Mouse (Mus musculus) cerebellum, adult 2 months (tissue): ENCODE measurements around the gene Eya3. TPM values are rescaled to one million over a fixed set of nuclear protein-coding genes. Genes with fewer than 3 reads are reported as not detected.

ENCODE experiments used
- DNase-seq, 2 experiments: peaks; one replicate each; pipeline ENCODE4 v3.0.0; 2021
- H3K27ac ChIP-seq: fragments of 200-500 bp; 2 replicates; pipeline ENCODE4 v1.5.1; 2012; ENCODE audit warnings: low read length, control low read depth, inconsistent platforms; ENCODE audit not compliant: insufficient read depth
- H3K27me3 ChIP-seq: fragments of 200-500 bp; 2 replicates; pipeline ENCODE4 v1.6.1; 2012; ENCODE audit warnings: inconsistent platforms, mild to moderate bottlenecking, low read length, moderate library complexity; ENCODE audit not compliant: control insufficient read depth, insufficient read depth
- H3K4me1 ChIP-seq: fragments of 200-500 bp; 2 replicates; pipeline ENCODE4 v1.6.1; 2011; ENCODE audit warnings: low read length; ENCODE audit not compliant: control insufficient read depth, insufficient read depth
- H3K4me3 ChIP-seq: fragments of 200-500 bp; replicated peaks from 2 replicates; pipeline ENCODE3; 2011; ENCODE audit warnings: mild to moderate bottlenecking, low read depth, low read length, control low read depth; ENCODE audit not compliant: insufficient read depth
- CTCF ChIP-seq: fragments of 200-500 bp; IDR thresholded peaks from 2 replicates; pipeline ENCODE4 v1.5.1; 2011; ENCODE audit warnings: low read depth, mild to moderate bottlenecking, control low read depth, low read length, moderate library complexity, borderline replicate concordance; ENCODE audit not compliant: insufficient read depth
- POLR2A ChIP-seq: fragments of 200-500 bp; IDR thresholded peaks from 2 replicates; pipeline ENCODE4 v1.6.1; 2011; ENCODE audit warnings: low read length, control low read depth, borderline replicate concordance; ENCODE audit not compliant: insufficient read depth
- WGBS: fragments of 180-500 bp; shearing (Covaris S2); methylation state at CpG from one replicate; pipeline ENCODE4 v1.1.7; 2018; 5-methylcytosine and 5-hydroxymethylcytosine counted together
- polyA plus RNA-seq: library from polyadenylated mRNA; depleted of rRNA; stranded (reverse); fragments of >200 nt; gene quantifications from 2 replicates; pipeline ENCODE4 v1.2.3, GENCODE M21; 2012

Eya3 gene
- polyA plus RNA-seq, 1 experiment = 25.1 TPM

- TF ChIP-seq CTCF = no peak
- TF ChIP-seq POLR2A = no peak
- Histone ChIP-seq H3K4me3 (no peak overlapping the region), H3K27me3 (no peaks in the 10 kb centered on the region), H3K27ac (no peak overlapping the region), H3K4me1 (peaks cover 4% of the 10 kb centered on the region; the same call in 1 of the 2 replicates)
- 41% methylated on average over 6 of the region's 6 CpGs for WGBS
- no peak for DNase-seq
Measured at GRCm38 (mm10) chr4:132649271-132649999, 10.6 kb downstream of the Eya3 start.

- Histone ChIP-seq H3K27ac (0 out of 2 replicates have a peak overlapping the region, but pooled peaks have one; percentile 39), H3K27me3 (no peaks in the 10 kb centered on the region), H3K4me3 (no peak overlapping the region), H3K4me1 (peaks cover 4% of the 10 kb centered on the region; the same call in 1 of the 2 replicates)
- TF ChIP-seq POLR2A (no peak), CTCF (no peak)
- WGBS = 8% methylated on average over 4 of the region's 4 CpGs
- peak in 1 of 2 experiments; percentile 35 for DNase-seq
Measured at GRCm38 (mm10) chr4:132652842-132653241, 14.1 kb downstream of the Eya3 start.

- H3K27me3 ChIP-seq = no peaks in the 10 kb centered on the region
- TF ChIP-seq POLR2A (no peak), CTCF (no peak)
- no peak for DNase-seq
- no peak overlapping the region for H3K4me3 ChIP-seq
- H3K27ac ChIP-seq = no peak overlapping the region
- peaks cover 4% of the 10 kb centered on the region; the same call in 1 of the 2 replicates for H3K4me1 ChIP-seq
- WGBS = 71% methylated on average over 3 of the region's 3 CpGs
Measured at GRCm38 (mm10) chr4:132653799-132654198, 15.0 kb downstream of the Eya3 start.

GRCm38 (mm10) chr4:132655290-132655689, 16.5 kb downstream of the Eya3 start:
- Histone ChIP-seq H3K27me3 (no peaks in the 10 kb centered on the region), H3K27ac (no peak overlapping the region), H3K4me1 (peaks cover 4% of the 10 kb centered on the region; the same call in 1 of the 2 replicates), H3K4me3 (no peak overlapping the region)
- TF ChIP-seq CTCF (no peak), POLR2A (no peak)
- DNase-seq = no peak
- 79% methylated on average over 5 of the region's 5 CpGs for WGBS

- no peak overlapping the region for H3K4me3 ChIP-seq
- DNase-seq = no peak
- TF ChIP-seq POLR2A (no peak), CTCF (no peak)
- no peaks in the 10 kb centered on the region for H3K4me1 ChIP-seq
- H3K27me3 ChIP-seq = no peaks in the 10 kb centered on the region
- WGBS = 84% methylated on average over 7 of the region's 7 CpGs
- no peak overlapping the region for H3K27ac ChIP-seq
Measured at GRCm38 (mm10) chr4:132659106-132659505, 20.3 kb downstream of the Eya3 start.

GRCm38 (mm10) chr4:132672697-132673096, 33.9 kb downstream of the Eya3 start:
- WGBS = 97% methylated on average over 5 of the region's 5 CpGs
- no peak for DNase-seq
- TF ChIP-seq CTCF = no peak
- Histone ChIP-seq H3K27ac (no peak overlapping the region), H3K4me3 (no peak overlapping the region), H3K4me1 (no peaks in the 10 kb centered on the region), H3K27me3 (no peaks in the 10 kb centered on the region)

- TF ChIP-seq CTCF = peak; percentile 55; the same call in 1 of the 2 replicates
- no peak for TF ChIP-seq POLR2A
- 84% methylated on average over 7 of the region's 7 CpGs for WGBS
Measured at GRCm38 (mm10) chr4:132676771-132677539, 38.2 kb downstream of the Eya3 start.

More at GRCm38 (mm10) chr4:132676771-132677539, 38.2 kb downstream of the Eya3 start:
- DNase-seq = peak in 1 of 2 experiments; percentile 5
- H3K4me3 ChIP-seq = no peak overlapping the region
- no peak overlapping the region for H3K27ac ChIP-seq
- H3K27me3 ChIP-seq = no peaks in the 10 kb centered on the region
- no peaks in the 10 kb centered on the region for H3K4me1 ChIP-seq
